Mouse (Mus musculus): ENCODE results near the gene Gm39566.

The Gm39566 gene

DNA sequence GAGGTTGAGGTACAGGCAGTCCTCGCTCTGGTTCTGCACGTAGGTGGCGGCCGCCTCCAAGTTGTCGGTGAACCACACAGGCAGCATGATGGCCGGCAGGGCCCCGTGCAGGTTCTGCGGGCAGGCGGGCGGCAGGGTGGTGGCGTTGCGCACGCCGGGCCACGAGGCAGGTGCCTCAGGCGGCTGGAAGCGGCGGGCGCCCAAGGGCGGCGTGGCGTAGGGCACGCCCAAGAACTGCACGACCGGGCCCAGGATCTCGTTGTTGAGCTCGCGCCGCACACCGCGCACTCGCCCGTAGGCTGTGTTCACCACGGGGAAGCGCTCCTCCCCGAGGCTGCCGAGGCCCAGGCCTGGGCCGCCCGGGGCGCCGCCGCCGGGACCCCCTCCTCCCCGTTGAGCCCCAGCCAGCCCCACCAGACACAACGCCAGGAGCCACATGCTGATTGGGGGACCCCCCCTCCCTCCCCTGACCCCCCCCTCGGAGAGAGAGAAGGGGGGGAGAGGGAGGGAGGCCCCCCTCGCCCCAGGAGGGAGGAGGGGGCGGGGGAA, 19.0 kb upstream of the Gm39566 start:
- peak; percentile 39 for DNase-seq (ENCODE audit: low read depth, low spot score)

DNA sequence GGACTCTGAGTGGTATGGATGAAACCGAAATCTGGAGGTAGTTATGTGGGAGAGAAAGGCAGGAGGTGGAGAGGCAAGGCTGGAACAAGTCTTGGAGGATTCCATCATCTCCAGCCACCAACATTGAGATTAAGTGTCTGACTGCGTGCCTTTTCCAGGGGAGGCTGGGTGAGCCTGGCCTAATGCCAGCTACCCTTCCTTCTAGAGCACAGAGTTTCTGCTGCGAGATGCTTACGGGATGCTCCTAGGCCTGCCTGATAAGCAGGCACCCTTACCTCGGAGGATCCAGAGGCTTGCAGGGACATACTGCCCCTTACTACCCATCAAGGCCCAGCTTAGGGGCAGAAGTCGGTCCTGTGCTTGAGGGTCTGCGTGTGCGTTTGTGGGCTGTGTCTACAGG, 18.5 kb upstream of the Gm39566 start:
- DNase-seq (ENCODE audit: low read depth, low spot score), result peak; percentile 45

GRCm38 (mm10) chr11:69828832-69829231, 13.7 kb upstream of the Gm39566 start:
- peak; percentile 72 for DNase-seq (ENCODE audit: low read depth, low spot score)

GRCm38 (mm10) chr11:69823456-69823855, 8.4 kb upstream of the Gm39566 start:
- DNase-seq (ENCODE audit: low read depth, low spot score), result no peak

- DNase-seq (ENCODE audit: low read depth, low spot score), result no peak
Observed at GRCm38 (mm10) chr11:69822080-69822479, 7.0 kb upstream of the Gm39566 start, which contains the start of gene Spem1. Gene Spem1, minus strand, starts transcription at chr11:69822180.

DNA sequence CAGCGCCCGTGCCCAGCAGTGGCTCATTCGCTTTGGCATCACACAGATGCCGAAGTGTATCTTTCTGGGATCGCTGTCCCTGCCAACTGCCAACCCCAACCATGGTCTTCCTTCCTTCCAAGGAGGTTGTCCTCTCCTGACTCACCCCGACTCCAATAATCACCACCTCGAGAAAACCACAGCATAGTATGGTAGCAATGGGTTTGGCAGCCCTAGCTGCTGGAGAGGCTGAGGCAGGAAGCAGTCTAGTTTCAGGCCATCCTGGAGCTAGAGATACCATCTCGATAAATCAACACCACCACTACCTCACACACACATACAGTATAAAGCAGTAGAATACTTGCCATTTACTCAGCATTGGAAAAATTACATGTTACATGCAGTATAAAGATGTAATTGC, 3.8 kb upstream of the Gm39566 start:
- no peak for DNase-seq (ENCODE audit: low read depth, low spot score)

GRCm38 (mm10) chr11:69818365-69818764, 3.3 kb upstream of the Gm39566 start, which contains the start of gene Spem2:
Gene Spem2, minus strand, starts transcription at chr11:69818465.
- DNase-seq (ENCODE audit: low read depth, low spot score), result no peak

- DNase-seq (ENCODE audit: low read depth, low spot score), result no peak
Observed at GRCm38 (mm10) chr11:69816520-69816919, 1.4 kb upstream of the Gm39566 start.

DNA sequence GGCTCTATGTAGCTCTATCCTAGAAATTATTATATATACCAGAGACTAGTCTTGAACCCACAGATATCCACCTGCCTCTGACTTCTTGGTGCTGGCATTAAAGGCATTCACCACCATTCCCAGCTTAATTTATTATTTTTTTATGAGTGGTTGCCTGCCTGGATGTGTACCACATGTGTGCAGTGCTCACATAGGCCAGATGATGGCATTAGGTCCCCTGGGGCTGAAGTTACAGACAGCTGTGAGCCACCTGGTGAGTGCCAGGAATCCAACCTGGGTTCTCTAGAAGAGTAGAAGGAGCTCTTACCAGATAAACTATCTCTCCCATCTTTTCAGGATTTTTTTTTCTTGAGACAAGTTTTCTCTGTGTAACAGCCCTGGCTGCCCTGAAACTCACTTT, 4.8 kb downstream of the Gm39566 start:
- no peak for DNase-seq (ENCODE audit: low read depth, low spot score)

DNA sequence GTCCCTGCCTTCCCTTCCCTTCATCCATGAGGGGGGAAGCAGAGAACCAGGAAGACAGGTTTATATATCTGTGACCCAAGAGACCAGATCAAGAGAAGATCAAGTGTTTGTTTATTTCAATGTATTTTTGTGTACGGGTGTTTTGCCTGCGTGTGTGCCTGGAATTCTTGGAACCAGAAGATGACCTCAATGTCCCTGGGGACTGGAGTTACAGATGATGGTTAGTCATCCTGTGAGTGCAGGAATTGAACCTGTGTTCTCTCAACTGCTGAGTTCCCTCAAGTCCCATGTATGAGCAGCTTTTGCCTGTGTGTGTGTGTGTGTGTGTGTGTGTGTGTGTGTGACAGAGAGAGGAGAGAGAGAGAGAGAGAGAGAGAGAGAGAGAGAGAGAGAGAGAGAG, 7.5 kb downstream of the Gm39566 start:
- no peak for DNase-seq (ENCODE audit: low read depth, low spot score)

GRCm38 (mm10) chr11:69806378-69806777, 8.7 kb downstream of the Gm39566 start:
- peak; percentile 45 for DNase-seq (ENCODE audit: low read depth, low spot score)

- DNase-seq (ENCODE audit: low read depth, low spot score), result peak; percentile 88
Observed at GRCm38 (mm10) chr11:69804972-69805909, 9.9 kb downstream of the Gm39566 start, which contains the start of gene Tmem102. Gene Tmem102, minus strand, starts transcription at chr11:69805624.

- peak; percentile 31 for DNase-seq (ENCODE audit: low read depth, low spot score)
Observed at GRCm38 (mm10) chr11:69804652-69804940, 10.5 kb downstream of the Gm39566 start.

DNA sequence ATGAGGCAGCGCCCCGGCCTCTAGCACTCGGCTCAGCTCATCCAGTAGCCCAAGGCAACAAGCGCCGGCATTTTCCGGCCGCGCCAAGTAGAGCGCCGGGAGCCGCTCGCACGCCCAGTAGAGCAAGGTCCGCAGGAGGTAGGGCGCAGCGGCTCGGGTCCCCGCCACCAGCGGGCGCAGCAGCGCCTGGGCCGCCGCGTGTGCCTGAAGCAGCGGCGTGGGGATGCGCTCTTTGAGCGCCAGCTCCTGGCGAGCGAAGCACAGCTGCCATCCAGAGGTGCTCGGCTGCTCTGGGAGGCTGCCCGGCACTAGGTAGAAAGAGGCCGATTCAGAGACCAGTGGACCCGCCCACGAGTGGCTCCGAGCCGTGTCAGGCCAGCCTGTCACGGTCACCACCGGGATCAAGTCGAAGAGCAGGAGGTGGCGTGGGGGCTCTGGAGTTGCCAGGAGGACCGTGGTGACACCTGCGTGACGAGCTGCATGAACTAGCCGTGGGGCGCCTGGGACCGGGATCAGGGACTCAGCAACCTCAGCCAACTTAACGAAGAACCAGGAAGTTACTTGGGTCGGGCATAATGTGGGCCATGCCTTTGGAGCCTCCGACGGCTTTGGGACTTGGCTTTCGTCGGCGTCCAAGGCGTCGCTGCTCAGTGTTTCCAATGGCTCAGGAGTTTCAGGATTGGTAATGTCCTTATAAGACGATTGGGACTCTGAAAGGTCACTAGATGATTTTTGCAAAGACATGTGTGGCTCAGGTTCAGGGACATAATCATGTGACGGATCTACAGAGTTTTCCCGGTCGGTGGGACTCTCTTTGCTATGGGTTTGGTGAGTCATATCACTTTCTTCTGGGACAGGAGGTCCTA, 11.1 kb downstream of the Gm39566 start:
- DNase-seq (ENCODE audit: low read depth, low spot score), result peak; percentile 63

DNA sequence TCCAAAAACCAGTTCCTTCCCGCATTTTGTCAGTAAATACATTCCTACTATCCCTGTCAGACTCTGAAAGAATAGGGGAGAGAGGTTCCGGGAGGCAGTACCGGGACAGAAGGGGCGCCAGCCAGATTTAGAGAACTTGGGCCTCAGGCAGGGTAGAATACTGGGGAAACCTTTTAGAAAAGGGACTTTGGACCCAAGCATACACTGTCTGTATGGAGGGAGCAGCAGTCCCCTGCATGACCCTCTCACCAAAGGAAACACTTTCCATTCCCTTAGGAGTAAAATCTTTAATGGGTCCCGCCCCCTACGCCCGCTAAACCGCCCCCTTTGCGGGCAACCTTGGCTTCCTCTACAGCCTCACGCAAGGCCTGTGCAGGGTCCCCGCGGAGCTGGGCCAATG, 11.8 kb downstream of the Gm39566 start:
- no peak for DNase-seq (ENCODE audit: low read depth, low spot score)

GRCm38 (mm10) chr11:69802648-69803105, 12.4 kb downstream of the Gm39566 start:
- DNase-seq (ENCODE audit: low read depth, low spot score), result peak; percentile 87

GRCm38 (mm10) chr11:69801379-69801977, 13.6 kb downstream of the Gm39566 start, which contains the start of gene Fgf11:
Gene Fgf11, minus strand, starts transcription at chr11:69801857.
- DNase-seq (ENCODE audit: low read depth, low spot score), result no peak

- peak; percentile 89 for DNase-seq (ENCODE audit: low read depth, low spot score)
Observed at GRCm38 (mm10) chr11:69800392-69801197, 14.5 kb downstream of the Gm39566 start.

GRCm38 (mm10) chr11:69800138-69800391, 15.0 kb downstream of the Gm39566 start:
- no peak for DNase-seq (ENCODE audit: low read depth, low spot score)

DNA sequence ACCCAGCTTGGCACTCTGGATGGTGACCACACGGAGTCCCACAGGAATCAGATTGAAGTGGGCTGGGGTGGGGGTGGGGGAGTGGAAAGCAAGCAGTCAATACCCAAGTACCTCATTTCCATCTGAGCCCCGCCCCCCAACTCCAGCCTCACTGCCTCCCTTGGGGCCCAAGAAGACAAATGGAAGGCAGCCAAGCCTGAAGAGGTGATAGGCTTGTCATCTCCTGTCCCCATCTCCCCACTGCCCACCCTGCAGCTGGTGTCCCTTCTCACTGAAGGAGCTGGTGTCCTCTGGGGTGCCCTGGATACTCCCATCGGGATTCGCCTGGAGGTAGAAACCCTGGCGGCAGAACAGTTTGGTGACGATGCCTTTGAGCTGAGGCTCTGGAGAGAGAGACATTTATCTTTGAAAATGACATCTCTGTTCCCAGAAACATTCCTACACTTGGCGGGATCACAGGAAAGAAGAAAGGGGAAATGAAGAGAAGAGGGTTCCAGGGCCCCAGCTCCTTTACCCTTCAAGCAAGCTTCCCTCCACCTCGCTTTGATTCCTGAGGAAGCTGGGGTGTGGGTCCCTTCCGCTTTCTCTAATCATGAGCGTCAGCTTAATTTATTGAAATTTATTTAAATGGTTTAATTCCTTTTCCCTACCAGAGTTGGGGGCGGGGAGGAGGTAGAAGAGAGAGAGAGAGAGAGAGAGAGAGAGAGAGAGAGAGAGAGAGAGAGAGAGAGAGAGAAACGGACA, 15.5 kb downstream of the Gm39566 start:
- DNase-seq (ENCODE audit: low read depth, low spot score), result peak; percentile 68
